Mouse (Mus musculus) embryonic facial prominence, embryonic 11.5 days (tissue): Measurements from ENCODE around the gene Efnb2. TPM values are rescaled to one million over a fixed set of nuclear protein-coding genes. Genes with fewer than 3 reads are reported as not detected.

ENCODE experiments used
- ATAC-seq: fragments of 200-750 bp; cut with Nextera tagmentation; replicated peaks from 2 replicates; pipeline ENCODE4 v1.8.0; 2017; ENCODE audit warnings: low read depth; ENCODE audit not compliant: insufficient number of reproducible peaks, low FRiP score, low TSS enrichment
- DNase-seq: peaks from one replicate; pipeline ENCODE4 v3.0.0-alpha.2; 2015; ENCODE audit warnings: low spot score
- H3K27ac ChIP-seq: fragments of 300-500 bp; sonication (generic); replicated peaks from 2 replicates; pipeline ENCODE4 v1.5.1; 2014; ENCODE audit warnings: mild to moderate bottlenecking, low read depth, low read length, control low read depth
- H3K27me3 ChIP-seq: fragments of 300-500 bp; sonication (generic); 2 replicates; pipeline ENCODE4 v1.6.1; 2014; ENCODE audit warnings: mild to moderate bottlenecking, low read length, moderate library complexity, mixed read lengths; ENCODE audit not compliant: control insufficient read depth, insufficient read depth
- H3K36me3 ChIP-seq: fragments of 300-500 bp; sonication (generic); replicated peaks from 2 replicates; pipeline ENCODE4 v1.6.1; 2014; ENCODE audit warnings: low read depth, mild to moderate bottlenecking, low read length, moderate library complexity, mixed read lengths; ENCODE audit not compliant: control insufficient read depth, insufficient read depth
- H3K4me1 ChIP-seq: fragments of 300-500 bp; sonication (generic); 2 replicates; pipeline ENCODE4 v1.6.1; 2014; ENCODE audit warnings: low read length, mixed read lengths; ENCODE audit not compliant: control insufficient read depth, insufficient read depth
- H3K4me2 ChIP-seq: fragments of 300-500 bp; sonication (generic); 2 replicates; pipeline ENCODE4 v1.6.1; 2014; ENCODE audit warnings: low read depth, mild to moderate bottlenecking, control low read depth, low read length, moderate library complexity
- H3K4me3 ChIP-seq: fragments of 300-500 bp; sonication (generic); 2 replicates; pipeline ENCODE4 v1.5.1; 2014; ENCODE audit warnings: low read depth, low read length, control low read depth
- H3K9ac ChIP-seq: fragments of 300-500 bp; sonication (generic); replicated peaks from 2 replicates; pipeline ENCODE4 v1.6.1; 2014; ENCODE audit warnings: mild to moderate bottlenecking, control low read depth, low read length
- H3K9me3 ChIP-seq: fragments of 300-500 bp; sonication (generic); replicated peaks from 2 replicates; pipeline ENCODE4 v1.6.1; 2016; ENCODE audit warnings: mild to moderate bottlenecking, low read length, inconsistent platforms, mixed read lengths; ENCODE audit not compliant: control insufficient read depth
- WGBS: fragments of 180-500 bp; shearing (Covaris S2); extraction: QIAGEN DNeasy Blood & Tissue Kit; methylation state at CpG from one replicate; pipeline ENCODE4 v1.1.7; 2014; 5-methylcytosine and 5-hydroxymethylcytosine counted together
- polyA plus RNA-seq: library from polyadenylated mRNA; unstranded; fragments of >200 nt; fragmentation: Nextera tagmentation; extraction: Ambion mirVana; gene quantifications from 2 replicates; pipeline ENCODE4 v1.2.1, GENCODE M21; 2014

Gene Efnb2
- polyA plus RNA-seq, 1 experiment from 2014 or later, result 38.9 TPM

DNA sequence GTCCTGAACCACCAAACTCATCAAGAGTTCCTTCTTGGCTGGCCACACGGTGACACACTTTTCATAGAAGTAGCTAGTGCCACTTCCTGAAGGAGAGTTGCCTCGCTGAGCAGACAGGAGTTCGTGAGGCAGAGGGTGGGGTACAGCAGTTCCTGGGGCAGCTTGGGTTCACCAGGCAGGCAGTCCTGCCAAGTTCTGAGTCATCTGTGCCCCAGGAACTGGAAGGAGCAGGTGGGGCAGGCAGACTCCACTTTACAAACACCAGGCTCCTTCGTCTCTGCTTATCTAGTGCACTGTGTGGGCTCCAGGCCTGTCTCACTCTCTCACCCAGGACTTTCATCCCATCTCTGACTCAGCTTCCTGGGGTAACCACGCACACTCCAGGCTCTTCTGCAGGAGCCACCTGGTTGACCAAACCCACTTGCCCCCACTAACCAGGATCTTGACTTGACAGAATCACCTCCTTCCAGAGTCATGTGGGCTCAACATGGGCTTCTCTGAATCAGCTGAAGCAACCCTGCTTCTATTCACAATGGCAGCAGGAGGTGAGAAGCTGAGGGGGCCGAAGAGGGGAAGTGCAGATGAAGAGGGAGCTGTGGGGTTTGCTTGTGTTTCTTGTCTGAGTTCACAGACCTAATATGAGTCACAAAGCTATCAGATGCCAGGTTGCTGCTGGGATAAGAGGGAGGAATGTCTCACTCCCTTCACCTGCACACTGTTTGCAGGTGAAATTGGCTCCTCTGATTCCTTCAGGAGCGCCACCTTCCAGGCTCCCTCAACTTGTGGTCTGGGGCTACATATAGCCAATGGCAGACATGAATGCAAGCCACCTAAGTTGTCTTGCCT is 58.2 kb downstream of the Efnb2 start:
- Histone ChIP-seq H3K9ac (no peak overlapping the region), H3K27ac (no peak overlapping the region), H3K4me3 (no peak overlapping the region), H3K4me2 (no peak overlapping the region), H3K9me3 (no peaks in the 10 kb centered on the region), H3K27me3 (no peaks in the 10 kb centered on the region), H3K4me1 (0 out of 2 replicates have a peak, but pooled peaks cover under 1% of the 10 kb centered on the region), H3K36me3 (no peaks in the 10 kb centered on the region)
- 76% methylated on average over 7 of the region's 7 CpGs for WGBS
- no peak for ATAC-seq
- DNase-seq, result no peak

DNA sequence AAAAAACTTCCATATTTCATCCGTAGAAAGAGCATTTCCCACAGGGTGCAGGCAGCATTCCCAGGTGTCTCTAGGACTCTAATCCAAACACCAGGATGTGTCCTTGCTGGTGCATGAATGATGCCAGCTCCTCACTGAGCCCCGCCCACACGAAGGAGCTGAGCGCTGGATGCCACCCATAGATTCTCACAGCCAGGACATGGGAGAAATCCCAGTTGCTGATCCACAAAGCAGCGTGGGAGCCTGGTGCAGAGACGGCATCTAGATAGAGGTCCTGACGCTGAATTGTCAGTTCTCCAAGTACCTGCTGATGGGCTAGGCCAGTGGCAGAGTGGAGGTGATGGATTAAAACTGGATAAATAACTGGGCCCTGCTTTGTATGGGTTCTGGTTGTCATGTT is 61.1 kb downstream of the Efnb2 start:
- no peak overlapping the region for H3K4me3 ChIP-seq
- ATAC-seq, result no peak
- no peaks in the 10 kb centered on the region for H3K36me3 ChIP-seq
- 88% methylated on average over 7 of the region's 7 CpGs for WGBS
- H3K4me2 ChIP-seq, result no peak overlapping the region
- no peaks in the 10 kb centered on the region for H3K27me3 ChIP-seq
- no peak overlapping the region for H3K27ac ChIP-seq
- 0 out of 2 replicates have a peak, but pooled peaks cover 4% of the 10 kb centered on the region for H3K4me1 ChIP-seq
- H3K9ac ChIP-seq, result no peak overlapping the region
- H3K9me3 ChIP-seq, result no peaks in the 10 kb centered on the region
- no peak for DNase-seq

- ATAC-seq, result no peak
- Histone ChIP-seq H3K27ac (no peak overlapping the region), H3K27me3 (no peaks in the 10 kb centered on the region), H3K36me3 (no peaks in the 10 kb centered on the region), H3K4me3 (no peak overlapping the region), H3K4me1 (0 out of 2 replicates have a peak, but pooled peaks cover 4% of the 10 kb centered on the region), H3K9me3 (no peaks in the 10 kb centered on the region), H3K4me2 (no peak overlapping the region), H3K9ac (no peak overlapping the region)
- no peak for DNase-seq
- WGBS, result 12% methylated on average over 13 of the region's 13 CpGs
Measured at GRCm38 (mm10) chr8:8597434-8597833, 63.6 kb downstream of the Efnb2 start.

DNA sequence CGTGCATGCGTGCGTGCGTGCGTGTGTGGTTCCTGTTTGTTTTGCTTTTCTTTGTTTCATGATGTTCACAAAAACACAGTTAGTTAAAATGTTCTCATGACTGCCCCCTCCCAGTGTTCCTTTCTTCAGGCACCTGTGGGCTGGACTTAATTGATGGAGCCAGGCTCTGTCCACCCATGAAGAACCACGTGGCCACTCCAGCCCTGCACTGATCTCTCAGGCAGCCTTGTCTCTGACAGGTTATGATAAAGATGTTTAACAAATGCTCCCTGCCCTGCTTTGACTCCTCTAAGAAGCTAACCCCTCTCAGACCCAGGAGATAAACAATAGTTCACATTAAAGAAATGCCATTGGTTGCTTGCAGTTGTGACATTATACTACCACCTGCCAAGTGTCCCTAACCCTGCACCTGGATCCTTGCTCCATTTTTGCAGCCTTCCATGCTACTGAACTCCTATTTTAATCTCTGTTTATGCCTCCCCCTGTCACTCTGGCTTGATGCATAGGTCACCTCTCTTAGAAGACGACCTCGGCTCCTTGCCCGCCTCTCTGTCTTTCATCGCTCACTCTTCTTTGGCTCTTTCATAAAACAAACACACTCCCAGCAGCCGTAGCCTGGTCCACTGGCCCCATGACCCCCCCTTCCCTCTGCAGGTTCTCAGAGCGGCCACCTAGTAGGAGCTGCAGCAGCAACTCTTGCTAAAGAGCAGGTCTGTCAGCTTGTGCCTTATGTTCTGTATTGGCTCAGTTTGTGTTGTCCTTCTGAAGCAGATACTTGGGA is 65.0 kb downstream of the Efnb2 start:
- no peak for DNase-seq
- Histone ChIP-seq H3K27me3 (no peaks in the 10 kb centered on the region), H3K27ac (no peak overlapping the region), H3K4me2 (no peak overlapping the region), H3K4me1 (0 out of 2 replicates have a peak, but pooled peaks cover 4% of the 10 kb centered on the region), H3K9me3 (no peaks in the 10 kb centered on the region), H3K36me3 (no peaks in the 10 kb centered on the region), H3K4me3 (no peak overlapping the region), H3K9ac (no peak overlapping the region)
- 67% methylated on average over 12 of the region's 12 CpGs for WGBS
- ATAC-seq, result no peak

DNA sequence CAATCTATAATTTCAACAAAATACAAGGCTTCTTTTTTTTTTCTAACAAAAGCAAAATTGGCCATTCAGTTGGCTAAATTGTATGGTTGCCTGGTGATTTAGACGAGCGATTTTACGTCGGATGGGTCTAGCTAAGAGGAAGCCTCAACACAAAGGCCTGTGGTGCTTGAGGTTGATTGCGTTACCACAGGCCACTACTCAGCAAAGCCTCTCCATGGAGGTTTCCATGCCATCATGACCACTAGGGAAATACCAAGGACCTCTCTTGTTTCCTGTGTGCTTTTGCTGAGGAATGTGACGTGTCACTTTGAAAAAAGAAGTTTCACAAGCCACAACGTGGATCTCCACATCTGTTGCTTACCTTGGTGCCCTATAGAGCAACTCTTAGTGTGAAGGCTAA is 67.2 kb downstream of the Efnb2 start:
- Histone ChIP-seq H3K27ac (no peak overlapping the region), H3K27me3 (no peaks in the 10 kb centered on the region), H3K4me3 (no peak overlapping the region), H3K9me3 (no peaks in the 10 kb centered on the region), H3K4me2 (no peak overlapping the region), H3K36me3 (no peaks in the 10 kb centered on the region), H3K9ac (no peak overlapping the region), H3K4me1 (0 out of 2 replicates have a peak, but pooled peaks cover 4% of the 10 kb centered on the region)
- no peak for ATAC-seq
- 89% methylated on average over 7 of the region's 7 CpGs for WGBS
- DNase-seq, result no peak

GRCm38 (mm10) chr8:8593371-8593770 is 67.7 kb downstream of the Efnb2 start:
- ATAC-seq (no peak), DNase-seq (no peak)
- Histone ChIP-seq H3K4me1 (0 out of 2 replicates have a peak, but pooled peaks cover 4% of the 10 kb centered on the region), H3K4me3 (no peak overlapping the region), H3K27ac (no peak overlapping the region), H3K27me3 (no peaks in the 10 kb centered on the region), H3K9ac (no peak overlapping the region), H3K9me3 (no peaks in the 10 kb centered on the region), H3K36me3 (no peaks in the 10 kb centered on the region), H3K4me2 (no peak overlapping the region)
- 95% methylated on average over 6 of the region's 6 CpGs for WGBS

GRCm38 (mm10) chr8:8592331-8592730 is 68.7 kb downstream of the Efnb2 start:
- Histone ChIP-seq H3K36me3 (no peaks in the 10 kb centered on the region), H3K27ac (no peak overlapping the region), H3K4me3 (no peak overlapping the region), H3K9me3 (no peaks in the 10 kb centered on the region), H3K4me2 (no peak overlapping the region), H3K9ac (no peak overlapping the region), H3K4me1 (no peaks in the 10 kb centered on the region), H3K27me3 (no peaks in the 10 kb centered on the region)
- DNase-seq (no peak), ATAC-seq (no peak)
- 89% methylated on average over 3 of the region's 3 CpGs for WGBS

GRCm38 (mm10) chr8:8583981-8584377 is 77.1 kb downstream of the Efnb2 start:
- no peak for ATAC-seq
- Histone ChIP-seq H3K27ac (no peak overlapping the region), H3K4me3 (no peak overlapping the region), H3K9ac (no peak overlapping the region), H3K4me1 (no peaks in the 10 kb centered on the region), H3K27me3 (no peaks in the 10 kb centered on the region), H3K36me3 (no peaks in the 10 kb centered on the region), H3K9me3 (no peaks in the 10 kb centered on the region), H3K4me2 (no peak overlapping the region)
- WGBS, result 86% methylated on average over 4 of the region's 4 CpGs
- no peak for DNase-seq
